Mouse (Mus musculus) forebrain, postnatal 0 days (tissue): ENCODE results near the gene Odf3l2. TPM values are rescaled to one million over a fixed set of nuclear protein-coding genes. Genes with fewer than 3 reads are reported as not detected.
A peak's percentile ranks its signal among the peaks of the same experiment; 100 is the strongest.

ENCODE experiments used
- ATAC-seq: fragments of 200-750 bp; cut with Nextera tagmentation; 2 replicates; pipeline ENCODE4 v1.8.0; 2017; ENCODE audit warnings: mild to moderate bottlenecking, moderate library complexity
- DNase-seq: peaks from one replicate; pipeline ENCODE4 v3.0.0-alpha.2; 2015
- H3K27ac ChIP-seq: fragments of 300-500 bp; sonication (generic); 2 replicates; pipeline ENCODE4 v1.5.1; 2014; ENCODE audit warnings: low read depth, mild to moderate bottlenecking, antibody characterized with exemption, low read length, moderate library complexity, mixed read lengths
- H3K27me3 ChIP-seq: fragments of 300-500 bp; sonication (generic); 2 replicates; pipeline ENCODE4 v1.6.1; 2014; ENCODE audit warnings: mild to moderate bottlenecking, low read length, mixed read lengths; ENCODE audit not compliant: insufficient read depth
- H3K36me3 ChIP-seq: fragments of 300-500 bp; sonication (generic); 2 replicates; pipeline ENCODE4 v1.6.1; 2014; ENCODE audit warnings: mild to moderate bottlenecking, moderate library complexity; ENCODE audit not compliant: insufficient read depth
- H3K4me1 ChIP-seq: fragments of 300-500 bp; sonication (generic); 2 replicates; pipeline ENCODE4 v1.6.1; 2014; ENCODE audit warnings: antibody characterized with exemption; ENCODE audit not compliant: insufficient read depth
- H3K4me2 ChIP-seq: fragments of 300-500 bp; sonication (generic); 2 replicates; pipeline ENCODE4 v1.6.1; 2014; ENCODE audit warnings: low read depth, mild to moderate bottlenecking, moderate library complexity
- H3K4me3 ChIP-seq: fragments of 300-500 bp; sonication (generic); 2 replicates; pipeline ENCODE4 v1.5.1; 2014; ENCODE audit warnings: low read depth, low read length, mixed read lengths
- H3K9ac ChIP-seq: fragments of 300-500 bp; sonication (generic); 2 replicates; pipeline ENCODE4 v1.6.1; 2014; ENCODE audit warnings: mild to moderate bottlenecking
- H3K9me3 ChIP-seq: fragments of 300-500 bp; sonication (generic); 2 replicates; pipeline ENCODE4 v1.6.1; 2016; ENCODE audit warnings: low read length
- CTCF ChIP-seq: sonication (generic); IDR thresholded peaks from 2 replicates; pipeline ENCODE4 v1.5.1; 2016; ENCODE audit warnings: antibody characterized with exemption, control low read depth, low read depth
- WGBS: fragments of 180-500 bp; shearing (Covaris S2); extraction: QIAGEN DNeasy Blood & Tissue Kit; methylation state at CpG from one replicate; pipeline ENCODE4 v1.1.7; 2014; 5-methylcytosine and 5-hydroxymethylcytosine counted together
- polyA plus RNA-seq: library from polyadenylated mRNA; unstranded; fragments of >200 nt; fragmentation: Nextera tagmentation; extraction: Ambion mirVana; gene quantifications from 2 replicates; pipeline ENCODE4 v1.2.1, GENCODE M21; 2015
- total RNA-seq: library from RNA; depleted of rRNA; stranded (reverse); fragments of >200 nt; gene quantifications from 2 replicates; pipeline ENCODE4 v1.2.3, GENCODE M21; 2014; rRNA removed

Gene Odf3l2
- total and polyA plus RNA-seq, 2 experiments from 2014 or later = 0.52 to 0.81 TPM

DNA sequence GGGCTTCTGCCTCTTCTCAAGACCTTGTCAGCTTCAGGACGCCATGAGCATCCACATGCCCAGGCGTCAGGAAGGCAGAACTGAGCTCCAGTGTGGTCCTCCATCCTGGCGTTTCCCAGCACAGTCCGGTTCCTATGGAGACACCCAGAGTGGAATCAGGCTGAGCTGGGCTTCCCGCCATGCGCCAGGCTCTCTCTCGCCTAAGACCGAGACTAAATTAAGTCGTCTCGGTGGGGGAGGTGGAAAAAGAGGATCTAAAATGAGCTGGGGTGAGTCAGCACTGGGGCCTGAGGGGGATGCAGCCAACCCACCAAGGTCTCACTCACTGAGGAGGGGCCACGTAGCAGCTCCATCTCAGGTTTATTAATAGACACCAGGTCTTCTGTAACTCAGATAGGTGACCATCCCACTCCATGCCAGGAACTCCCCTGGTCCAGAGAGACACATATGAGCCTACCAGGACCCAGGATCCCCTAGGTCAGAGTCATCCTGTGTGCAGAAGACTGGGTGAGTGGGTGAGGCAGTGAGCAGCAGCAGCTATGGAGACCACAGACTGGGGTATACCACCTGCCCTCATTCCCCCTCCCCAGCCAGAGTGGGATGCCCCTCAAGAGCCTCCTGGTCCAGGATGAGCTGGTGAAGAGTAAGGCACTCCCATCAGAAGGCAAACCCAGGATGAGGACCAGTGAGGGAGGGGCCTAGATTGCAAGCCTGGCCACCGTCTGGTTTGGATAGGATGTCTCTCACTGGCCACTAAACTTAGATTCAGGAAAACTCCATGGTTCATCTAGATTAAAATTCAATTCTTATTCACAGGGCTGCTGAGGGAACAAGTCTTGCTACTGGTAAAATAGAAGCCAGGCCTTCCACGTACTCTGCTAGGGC, 48.2 kb downstream of the Odf3l2 start:
- no peak overlapping the region for H3K4me3 ChIP-seq
- DNase-seq = peak; percentile 69
- peak; percentile 78 for ATAC-seq
- no peaks in the 10 kb centered on the region for H3K36me3 ChIP-seq
- H3K9ac ChIP-seq = no peak overlapping the region
- TF ChIP-seq CTCF = no peak
- peaks cover 3% of the 10 kb centered on the region; the same call in 1 of the 2 replicates for H3K4me1 ChIP-seq
- no peak overlapping the region for H3K27ac ChIP-seq
- H3K9me3 ChIP-seq = no peaks in the 10 kb centered on the region
- peaks cover 8% of the 10 kb centered on the region for H3K27me3 ChIP-seq
- WGBS = 26% methylated on average over 13 of the region's 13 CpGs
- no peak overlapping the region for H3K4me2 ChIP-seq

DNA sequence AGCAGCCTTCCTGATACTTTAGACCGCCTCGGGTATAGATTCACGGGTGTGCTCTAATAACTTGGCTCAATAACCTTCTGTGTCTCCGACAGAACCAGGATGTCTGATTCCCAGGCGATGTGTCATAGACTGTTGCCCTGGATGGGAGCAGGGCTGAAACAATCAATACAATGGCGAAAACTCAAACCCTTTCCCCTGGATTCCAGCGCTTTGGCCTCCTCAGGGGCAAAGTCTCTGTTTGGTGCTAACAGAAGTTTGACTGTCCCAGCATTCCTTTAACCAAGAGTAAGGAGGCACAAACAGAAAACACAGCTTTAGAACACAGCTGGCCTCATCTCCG, 50.0 kb downstream of the Odf3l2 start:
- Histone ChIP-seq H3K9me3 (no peaks in the 10 kb centered on the region), H3K4me1 (peaks cover 3% of the 10 kb centered on the region; the same call in 1 of the 2 replicates), H3K27ac (no peak overlapping the region), H3K4me2 (no peak overlapping the region), H3K36me3 (no peaks in the 10 kb centered on the region), H3K27me3 (peaks cover 8% of the 10 kb centered on the region), H3K4me3 (no peak overlapping the region), H3K9ac (no peak overlapping the region)
- no peak for TF ChIP-seq CTCF
- 54% methylated on average over 8 of the region's 8 CpGs for WGBS
- ATAC-seq (peak; percentile 14; the same call in 1 of the 2 replicates), DNase-seq (no peak)

DNA sequence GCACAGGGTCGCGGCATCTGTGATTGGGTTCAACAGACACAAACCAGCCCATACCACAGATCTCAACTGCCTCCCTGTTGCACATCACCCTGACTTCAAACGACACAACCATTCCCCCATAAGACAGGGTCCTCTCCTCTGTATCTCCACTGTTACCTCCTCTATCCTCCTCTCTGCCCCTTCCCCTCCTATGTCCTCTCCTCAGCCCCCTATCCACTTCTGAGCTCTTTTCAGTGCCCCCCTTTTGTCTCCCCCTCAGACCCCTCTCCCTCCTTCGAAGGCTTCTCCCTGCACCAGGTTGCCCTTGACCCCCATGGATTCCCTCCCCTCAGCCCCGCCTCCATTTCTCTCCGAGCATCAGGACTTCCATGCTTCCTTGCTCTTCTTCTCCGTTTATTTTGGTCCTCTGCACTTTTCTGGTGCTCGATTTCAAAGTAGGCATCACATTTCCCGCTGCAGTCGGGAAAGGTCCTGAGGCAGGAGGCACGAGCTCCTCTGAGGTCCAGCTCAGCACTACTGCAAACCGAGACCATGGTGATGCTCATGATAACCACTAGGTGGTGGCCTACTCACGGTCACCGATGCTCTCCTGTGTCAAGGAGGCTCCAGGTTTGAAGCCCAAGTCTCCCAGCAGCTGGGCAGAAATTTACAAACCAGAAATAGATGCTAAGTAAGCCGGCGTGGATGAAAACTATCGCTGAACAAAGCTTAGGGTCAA, 50.5 kb downstream of the Odf3l2 start:
- WGBS = 20% methylated on average over 17 of the region's 17 CpGs
- Histone ChIP-seq H3K9ac (no peak overlapping the region), H3K4me2 (no peak overlapping the region), H3K27ac (no peak overlapping the region), H3K9me3 (no peaks in the 10 kb centered on the region), H3K4me1 (peaks cover 3% of the 10 kb centered on the region; the same call in 1 of the 2 replicates), H3K36me3 (no peaks in the 10 kb centered on the region), H3K27me3 (peaks cover 8% of the 10 kb centered on the region), H3K4me3 (no peak overlapping the region)
- DNase-seq = peak; percentile 88
- TF ChIP-seq CTCF = peak; percentile 95
- ATAC-seq = peak; percentile 92

DNA sequence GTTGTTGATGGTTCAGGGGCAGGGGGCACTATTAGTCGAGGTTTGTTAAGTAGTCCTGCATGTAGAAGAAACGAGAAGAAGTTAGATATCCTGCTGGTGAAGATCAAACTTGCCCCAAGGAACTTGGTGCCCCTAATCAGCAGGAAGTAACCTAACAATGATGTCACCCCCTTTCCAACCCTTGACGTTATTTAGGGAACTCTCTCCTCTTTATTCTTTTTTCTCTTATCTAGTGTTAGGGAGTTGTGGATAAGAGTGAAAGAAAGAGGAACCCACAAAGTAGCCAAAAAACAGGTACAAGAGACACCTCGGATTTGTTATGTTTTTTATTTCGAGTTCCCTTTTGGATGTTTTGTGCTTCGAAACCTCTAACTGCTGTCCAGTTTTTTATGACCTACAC, 51.4 kb downstream of the Odf3l2 start:
- Histone ChIP-seq H3K4me2 (no peak overlapping the region), H3K4me1 (peaks cover 3% of the 10 kb centered on the region; the same call in 1 of the 2 replicates), H3K9me3 (no peaks in the 10 kb centered on the region), H3K9ac (no peak overlapping the region), H3K36me3 (no peaks in the 10 kb centered on the region), H3K27me3 (peaks cover 8% of the 10 kb centered on the region), H3K27ac (no peak overlapping the region), H3K4me3 (no peak overlapping the region)
- DNase-seq = no peak
- TF ChIP-seq CTCF = no peak
- ATAC-seq = no peak
- 54% methylated on average over 6 of the region's 6 CpGs for WGBS

- Histone ChIP-seq H3K9me3 (no peaks in the 10 kb centered on the region), H3K27ac (no peak overlapping the region), H3K27me3 (peaks cover 8% of the 10 kb centered on the region), H3K4me3 (no peak overlapping the region), H3K4me2 (no peak overlapping the region), H3K36me3 (no peaks in the 10 kb centered on the region), H3K9ac (no peak overlapping the region), H3K4me1 (no peaks in the 10 kb centered on the region)
- ATAC-seq (no peak), DNase-seq (no peak)
- 92% methylated on average over 1 of the region's 1 CpGs for WGBS
- TF ChIP-seq CTCF = no peak
Measured at GRCm38 (mm10) chr10:79590702-79591101, 54.8 kb downstream of the Odf3l2 start.

Other genes with a start within 250 kb of the Odf3l2 start
- not detected in 2 replicates for gene Vmn2r83, start 177.0 kb downstream of the Odf3l2 start, total RNA-seq
- gene Vmn2r83, start 177.0 kb downstream of the Odf3l2 start, polyA plus RNA-seq = not detected in 2 replicates
- 18.5 and 24.1 TPM in 2 replicates for gene Plpp2, start 111.9 kb downstream of the Odf3l2 start, total RNA-seq
- 11.0 and 13.1 TPM in 2 replicates for gene Plpp2, start 111.9 kb downstream of the Odf3l2 start, polyA plus RNA-seq
- gene Mier2, start 90.5 kb downstream of the Odf3l2 start, total RNA-seq = 70.0 and 73.0 TPM in 2 replicates
- gene Mier2, start 90.5 kb downstream of the Odf3l2 start, polyA plus RNA-seq = 37.5 and 38.6 TPM in 2 replicates
- gene Theg, start 58.4 kb downstream of the Odf3l2 start, total RNA-seq = not detected in 2 replicates
- gene Theg, start 58.4 kb downstream of the Odf3l2 start, polyA plus RNA-seq = not detected in 2 replicates
- gene C2cd4c, start 31.7 kb downstream of the Odf3l2 start, total RNA-seq = 22.2 and 26.7 TPM in 2 replicates
- gene C2cd4c, start 31.7 kb downstream of the Odf3l2 start, polyA plus RNA-seq = 0.65 and 0.69 TPM in 2 replicates
- 45.3 and 54.7 TPM in 2 replicates for gene Shc2, start 7.8 kb downstream of the Odf3l2 start, total RNA-seq
- 11.3 and 16.9 TPM in 2 replicates for gene Shc2, start 7.8 kb downstream of the Odf3l2 start, polyA plus RNA-seq
- 0.38 and 0.95 TPM in 2 replicates for gene Madcam1, start 18.8 kb upstream of the Odf3l2 start, total RNA-seq
- 0.67 and 0.70 TPM in 2 replicates for gene Madcam1, start 18.8 kb upstream of the Odf3l2 start, polyA plus RNA-seq
- 64.2 and 91.5 TPM in 2 replicates for gene Tpgs1, start 23.6 kb upstream of the Odf3l2 start, total RNA-seq
- gene Tpgs1, start 23.6 kb upstream of the Odf3l2 start, polyA plus RNA-seq = 128 and 148 TPM in 2 replicates
- gene Cdc34, start 36.5 kb upstream of the Odf3l2 start, total RNA-seq = 61.9 and 69.9 TPM in 2 replicates
- 67.9 and 76.5 TPM in 2 replicates for gene Cdc34, start 36.5 kb upstream of the Odf3l2 start, polyA plus RNA-seq
- 2.5 and 3.3 TPM in 2 replicates for gene Gzmm, start 43.3 kb upstream of the Odf3l2 start, total RNA-seq
- gene Gzmm, start 43.3 kb upstream of the Odf3l2 start, polyA plus RNA-seq = 1.1 and 1.3 TPM in 2 replicates
- 960 and 1,112 TPM in 2 replicates for gene Bsg, start 58.8 kb upstream of the Odf3l2 start, total RNA-seq
- gene Bsg, start 58.8 kb upstream of the Odf3l2 start, polyA plus RNA-seq = 1,015 and 1,046 TPM in 2 replicates
- 28.0 and 34.5 TPM in 2 replicates for gene Hcn2, start 70.9 kb upstream of the Odf3l2 start, total RNA-seq
- gene Hcn2, start 70.9 kb upstream of the Odf3l2 start, polyA plus RNA-seq = 3.6 and 4.7 TPM in 2 replicates
- gene Polrmt, start 100.8 kb upstream of the Odf3l2 start, total RNA-seq = 27.8 and 34.9 TPM in 2 replicates
- gene Polrmt, start 100.8 kb upstream of the Odf3l2 start, polyA plus RNA-seq = 27.3 and 30.2 TPM in 2 replicates
- gene Fgf22, start 109.3 kb upstream of the Odf3l2 start, total RNA-seq = 0.62 and 1.0 TPM in 2 replicates
- gene Fgf22, start 109.3 kb upstream of the Odf3l2 start, polyA plus RNA-seq = 0.99 and 1.7 TPM in 2 replicates
- 54.1 and 88.3 TPM in 2 replicates for gene Rnf126, start 121.2 kb upstream of the Odf3l2 start, total RNA-seq
- 131 and 143 TPM in 2 replicates for gene Rnf126, start 121.2 kb upstream of the Odf3l2 start, polyA plus RNA-seq
- gene Fstl3, start 131.5 kb upstream of the Odf3l2 start, total RNA-seq = 2.1 and 4.5 TPM in 2 replicates
- gene Fstl3, start 131.5 kb upstream of the Odf3l2 start, polyA plus RNA-seq = 1.7 and 2.8 TPM in 2 replicates
- 0.31 TPM in 1 of 2 replicates, not detected in the other for gene Prss57, start 145.2 kb upstream of the Odf3l2 start, total RNA-seq
- gene Prss57, start 145.2 kb upstream of the Odf3l2 start, polyA plus RNA-seq = 0.35 and 0.67 TPM in 2 replicates
- gene Palm, start 147.8 kb upstream of the Odf3l2 start, total RNA-seq = 154 and 178 TPM in 2 replicates
- gene Palm, start 147.8 kb upstream of the Odf3l2 start, polyA plus RNA-seq = 351 and 365 TPM in 2 replicates
- 0.24 and 0.77 TPM in 2 replicates for gene Misp, start 175.3 kb upstream of the Odf3l2 start, total RNA-seq
- 0.09 and 0.41 TPM in 2 replicates for gene Misp, start 175.3 kb upstream of the Odf3l2 start, polyA plus RNA-seq
- 92.9 and 97.3 TPM in 2 replicates for gene Ptbp1, start 208.7 kb upstream of the Odf3l2 start, total RNA-seq
- 53.7 and 55.7 TPM in 2 replicates for gene Ptbp1, start 208.7 kb upstream of the Odf3l2 start, polyA plus RNA-seq
- 4.9 and 7.8 TPM in 2 replicates for gene Prtn3, start 228.7 kb upstream of the Odf3l2 start, total RNA-seq
- 14.9 and 15.4 TPM in 2 replicates for gene Prtn3, start 228.7 kb upstream of the Odf3l2 start, polyA plus RNA-seq
- gene Plppr3, start 228.9 kb upstream of the Odf3l2 start, total RNA-seq = 427 and 473 TPM in 2 replicates
- 309 and 328 TPM in 2 replicates for gene Plppr3, start 228.9 kb upstream of the Odf3l2 start, polyA plus RNA-seq
- gene Elane, start 240.5 kb upstream of the Odf3l2 start, total RNA-seq = not detected in 2 replicates
- 0.15 TPM in 1 of 2 replicates, not detected in the other for gene Elane, start 240.5 kb upstream of the Odf3l2 start, polyA plus RNA-seq
- not detected in 2 replicates for gene Cfd, start 245.1 kb upstream of the Odf3l2 start, total RNA-seq
- not detected in 2 replicates for gene Cfd, start 245.1 kb upstream of the Odf3l2 start, polyA plus RNA-seq